Mouse (Mus musculus): ENCODE measurements around the gene Mief2. TPM values are rescaled to one million over a fixed set of nuclear protein-coding genes. Genes with fewer than 3 reads are reported as not detected.

Gene Mief2
- total RNA-seq (2022), result 10 to 100 TPM; 36.9 to 41.2 (median 38.8) TPM

GRCm38 (mm10) chr11:60728260-60728761 lies at the start of gene Mief2:
TSS of gene Mief2 (plus strand) at chr11:60728398.
- DNase-seq, result peak; percentile 94

DNA sequence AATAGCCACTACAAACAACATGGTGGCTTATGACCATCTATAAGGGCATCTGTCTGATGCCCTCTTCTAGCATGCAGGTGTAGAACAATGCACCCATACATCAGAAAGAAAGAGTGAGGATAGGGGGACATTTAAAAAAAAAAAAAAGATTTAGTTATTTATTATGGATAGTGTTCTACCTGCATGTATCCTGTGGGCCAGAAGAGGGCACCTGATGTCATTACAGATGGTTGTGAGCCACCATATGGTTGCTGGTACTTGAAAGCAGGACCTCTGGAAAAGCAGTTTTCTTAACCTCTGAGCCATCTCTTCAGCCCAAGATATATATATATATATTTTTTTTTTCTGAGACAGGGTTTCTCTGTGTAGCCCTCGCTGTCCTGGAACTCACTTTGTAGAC lies 32.0 kb upstream of the Mief2 start:
- no peak for DNase-seq

DNA sequence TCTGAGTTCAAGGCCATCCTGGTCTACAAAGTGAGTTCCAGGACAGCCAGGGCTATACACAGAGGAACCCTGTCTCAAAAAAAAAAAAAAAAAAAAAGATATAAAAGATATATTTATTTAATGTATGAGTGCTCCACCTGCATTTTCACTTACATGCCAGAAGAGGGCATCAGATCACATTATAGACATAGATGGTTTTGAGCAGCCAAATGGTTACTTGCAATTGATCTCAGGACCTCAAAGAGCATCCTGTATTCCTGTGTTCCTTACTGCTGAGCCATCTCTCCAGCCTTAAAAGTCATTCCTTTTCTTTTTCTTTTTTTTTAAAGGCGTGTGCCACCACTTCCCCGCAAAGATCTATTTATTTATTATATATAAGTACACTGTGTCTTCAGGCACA lies 30.6 kb upstream of the Mief2 start:
- no peak for DNase-seq

DNA sequence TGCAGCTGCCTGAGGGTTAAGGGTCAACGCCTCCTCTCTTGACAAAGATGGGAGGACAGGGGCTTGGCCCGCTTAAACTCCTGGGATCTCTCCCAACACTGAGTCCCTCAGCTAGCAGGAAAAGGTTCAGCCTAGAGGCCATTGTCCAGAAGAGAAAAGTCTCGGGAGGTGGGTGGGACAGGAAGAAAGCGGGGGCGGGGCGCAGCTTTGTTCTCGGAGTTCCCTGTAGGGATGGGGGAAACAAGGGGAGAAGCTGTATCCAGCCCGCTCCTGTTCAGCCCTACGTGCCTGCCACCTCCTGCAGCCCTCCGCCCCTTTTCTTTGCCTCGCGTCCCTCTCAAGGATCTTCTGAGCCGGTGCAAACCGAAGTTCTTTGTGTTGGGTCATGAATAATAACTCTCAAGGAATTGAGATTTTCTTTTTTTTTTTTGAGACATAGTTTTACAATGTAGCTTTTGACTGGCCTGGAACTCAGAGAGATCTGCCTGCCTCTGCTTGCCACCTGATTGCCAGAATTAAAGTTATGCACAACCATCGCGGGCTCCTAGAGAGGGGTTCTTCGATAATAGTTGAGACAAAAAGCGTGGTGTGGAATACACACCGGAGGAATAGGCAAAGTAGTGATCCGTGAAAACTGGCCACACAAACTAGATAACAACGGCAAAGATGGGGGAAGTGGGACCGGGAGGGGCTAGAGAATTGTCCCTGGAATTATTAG lies 29.2 kb upstream of the Mief2 start:
- DNase-seq, result peak; percentile 48

DNA sequence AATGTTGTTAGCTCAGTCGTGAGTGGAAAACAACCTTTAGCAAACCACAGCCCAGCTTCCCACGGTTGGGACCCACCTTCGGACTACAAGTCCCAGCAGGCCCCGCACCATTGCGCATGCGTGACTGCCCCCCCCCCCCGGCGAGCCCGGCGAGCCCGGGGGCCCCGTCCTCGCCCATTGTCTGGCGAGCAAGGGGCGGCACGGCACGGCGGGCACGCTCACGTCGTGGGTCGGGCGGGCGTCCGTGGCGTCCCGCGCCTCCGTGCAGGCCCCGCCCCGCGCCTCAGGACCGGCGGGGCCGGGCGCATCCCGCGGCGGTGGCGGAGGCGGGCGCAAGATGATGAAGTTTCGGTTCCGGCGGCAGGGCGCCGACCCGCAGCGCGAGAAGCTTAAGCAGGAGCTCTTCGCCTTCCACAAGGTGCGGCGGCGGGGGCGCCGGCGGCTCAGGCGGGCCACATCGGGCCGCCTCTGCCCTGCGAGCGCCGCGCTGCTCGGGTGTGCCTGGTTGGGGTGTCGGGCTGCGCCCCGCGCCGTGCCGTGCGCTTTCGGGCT lies 28.6 kb upstream of the Mief2 start, which contains the start of gene Llgl1:
Llgl1 (plus strand) TSS at position 200 of the 552 bp plus-strand sequence.
- DNase-seq, result peak; percentile 67

GRCm38 (mm10) chr11:60700320-60701185 lies 27.6 kb upstream of the Mief2 start:
- DNase-seq, result peak; percentile 5

- DNase-seq, result peak; percentile 2
Observed at GRCm38 (mm10) chr11:60701611-60702010, 26.6 kb upstream of the Mief2 start.

- DNase-seq, result peak; percentile 35
Observed at GRCm38 (mm10) chr11:60703131-60703530, 25.1 kb upstream of the Mief2 start.

GRCm38 (mm10) chr11:60704023-60704880 lies 23.9 kb upstream of the Mief2 start:
- peak; percentile 7 for DNase-seq

- no peak for DNase-seq
Observed at GRCm38 (mm10) chr11:60705255-60705654, 22.9 kb upstream of the Mief2 start.

GRCm38 (mm10) chr11:60706076-60706475 lies 22.1 kb upstream of the Mief2 start:
- DNase-seq, result no peak

DNA sequence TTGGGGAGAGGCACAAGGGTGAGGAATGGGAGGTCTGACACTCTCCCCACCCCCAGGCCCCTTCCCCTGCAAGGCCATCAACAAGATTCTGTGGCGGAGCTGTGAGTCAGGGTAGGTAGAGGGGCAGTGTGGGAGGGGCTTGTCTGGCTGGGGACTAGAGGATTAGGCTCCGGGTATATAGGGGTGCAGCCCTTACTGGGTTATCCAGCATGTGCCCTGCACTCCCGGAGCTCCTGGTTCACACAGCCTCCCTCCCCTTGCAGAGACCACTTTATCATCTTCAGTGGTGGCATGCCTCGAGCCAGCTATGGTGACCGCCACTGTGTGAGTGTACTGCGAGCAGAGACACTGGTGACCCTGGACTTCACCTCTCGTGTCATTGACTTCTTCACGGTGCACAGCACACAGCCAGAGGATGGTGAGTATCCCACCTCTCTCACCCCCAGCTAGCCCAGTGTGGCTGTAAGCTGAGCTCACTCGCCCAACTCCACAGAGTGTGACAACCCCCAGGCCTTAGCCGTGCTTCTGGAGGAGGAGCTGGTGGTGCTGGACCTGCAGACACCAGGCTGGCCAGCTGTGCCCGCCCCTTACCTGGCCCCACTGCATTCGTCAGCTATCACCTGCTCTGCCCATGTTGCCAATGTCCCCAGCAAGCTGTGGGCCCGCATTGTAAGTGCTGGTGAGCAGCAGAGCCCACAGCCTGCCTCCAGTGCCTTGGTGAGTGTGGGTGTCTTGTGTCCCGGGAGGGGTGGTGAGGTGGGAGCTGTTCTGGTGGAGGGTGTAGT lies 21.3 kb upstream of the Mief2 start:
- peak; percentile 12 for DNase-seq

GRCm38 (mm10) chr11:60707672-60708071 lies 20.5 kb upstream of the Mief2 start:
- peak; percentile 90 for DNase-seq

DNA sequence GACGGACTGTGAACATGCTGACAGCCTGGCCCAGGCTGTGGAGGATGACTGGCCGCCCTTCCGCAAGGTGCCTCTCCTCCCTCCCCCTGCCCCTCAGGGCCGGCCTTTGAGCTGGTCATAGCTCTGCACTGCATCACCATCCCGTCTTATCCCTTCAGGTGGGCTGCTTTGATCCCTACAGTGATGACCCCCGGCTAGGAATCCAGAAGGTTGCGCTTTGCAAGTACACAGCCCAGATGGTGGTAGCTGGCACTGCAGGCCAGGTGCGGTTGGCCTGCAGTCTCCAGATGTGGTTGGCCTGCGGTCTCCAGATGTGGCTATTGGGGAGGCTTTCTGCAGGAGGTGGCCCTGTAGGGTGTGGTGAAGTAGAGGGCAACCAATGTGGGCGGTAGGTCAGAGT lies 19.6 kb upstream of the Mief2 start:
- peak; percentile 6 for DNase-seq

DNA sequence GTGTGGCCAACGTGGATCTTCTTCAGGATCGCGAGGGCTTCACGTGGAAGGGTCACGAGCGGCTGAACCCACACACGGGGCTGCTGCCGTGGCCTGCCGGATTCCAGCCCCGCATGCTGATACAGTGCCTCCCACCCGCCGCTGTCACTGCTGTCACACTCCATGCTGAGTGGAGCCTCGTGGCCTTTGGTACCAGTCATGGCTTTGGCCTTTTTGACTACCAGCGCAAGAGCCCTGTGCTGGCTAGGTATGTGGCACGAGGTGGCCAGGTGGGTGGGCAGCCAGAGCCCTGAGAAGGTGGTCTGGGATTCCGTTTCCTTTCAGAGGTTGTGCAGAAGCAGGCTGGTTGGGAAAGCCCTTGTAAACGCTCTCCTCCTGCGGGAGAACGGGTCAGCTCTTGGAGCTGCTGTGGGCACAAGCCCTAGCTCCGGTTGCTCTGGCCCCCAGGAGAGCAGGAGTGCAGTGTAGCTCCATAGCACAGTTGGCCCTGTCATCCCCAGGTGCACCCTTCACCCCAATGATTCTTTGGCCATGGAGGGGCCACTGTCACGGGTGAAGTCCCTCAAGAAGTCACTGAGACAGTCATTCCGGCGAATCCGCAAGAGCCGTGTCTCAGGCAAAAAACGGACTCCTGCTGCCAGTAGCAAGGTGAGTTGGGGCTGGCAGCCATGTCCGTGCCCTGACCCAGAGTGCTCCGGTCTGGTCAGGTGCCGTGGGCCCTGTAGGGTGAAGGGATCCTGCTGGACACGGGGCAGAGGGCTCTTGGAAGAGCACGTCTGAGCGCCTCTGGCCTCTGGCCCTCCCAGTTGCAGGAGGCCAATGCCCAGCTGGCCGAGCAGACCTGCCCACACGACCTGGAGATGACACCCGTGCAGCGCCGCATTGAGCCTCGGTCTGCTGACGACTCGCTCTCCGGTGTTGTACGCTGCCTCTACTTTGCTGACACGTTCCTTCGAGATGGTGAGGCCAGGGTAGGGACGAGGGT lies 18.4 kb upstream of the Mief2 start:
- peak; percentile 10 for DNase-seq

DNA sequence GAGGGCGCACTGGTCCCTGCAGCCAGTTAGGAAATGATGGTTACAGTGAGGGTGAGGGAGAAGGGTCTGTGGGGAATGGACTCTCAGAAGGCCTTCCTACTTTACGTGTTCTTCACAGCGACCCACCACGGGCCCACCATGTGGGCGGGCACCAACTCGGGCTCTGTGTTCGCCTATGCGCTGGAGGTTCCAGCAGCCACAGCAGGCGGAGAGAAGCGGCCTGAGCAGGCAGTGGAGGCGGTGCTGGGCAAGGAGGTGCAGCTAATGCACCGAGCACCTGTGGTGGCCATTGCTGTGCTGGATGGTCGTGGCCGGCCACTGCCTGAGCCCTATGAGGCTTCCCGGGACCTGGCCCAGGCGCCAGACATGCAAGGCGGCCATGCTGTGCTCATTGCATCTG lies 17.0 kb upstream of the Mief2 start:
- DNase-seq, result peak; percentile 5

DNA sequence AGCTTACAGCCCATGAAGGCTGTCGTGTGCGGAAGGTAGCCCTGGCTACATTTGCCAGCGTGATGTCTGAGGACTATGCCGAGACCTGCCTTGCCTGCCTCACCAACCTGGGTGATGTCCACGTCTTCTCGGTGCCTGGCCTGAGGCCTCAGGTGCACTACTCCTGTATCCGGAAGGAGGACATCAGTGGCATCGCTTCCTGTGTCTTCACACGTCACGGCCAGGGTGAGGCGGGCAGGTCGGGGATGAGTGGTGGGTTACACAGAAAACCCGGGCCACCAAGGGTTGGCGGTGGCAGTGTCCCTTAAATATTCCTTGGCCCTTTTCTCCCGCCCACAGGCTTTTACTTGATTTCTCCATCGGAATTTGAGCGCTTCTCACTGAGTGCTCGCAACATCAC lies 16.2 kb upstream of the Mief2 start:
- peak; percentile 1 for DNase-seq

- peak; percentile 1 for DNase-seq
Observed at GRCm38 (mm10) chr11:60712639-60713255, 15.5 kb upstream of the Mief2 start.

GRCm38 (mm10) chr11:60715833-60716232 lies 12.4 kb upstream of the Mief2 start:
- DNase-seq, result no peak

Data from adrenal gland, adult 8-10 months (tissue).